Mouse (Mus musculus) cerebellum, adult 18-20 months (tissue): Measurements from ENCODE around the gene Igfbpl1.

ENCODE experiments used
- DNase-seq, 2 experiments: peaks; one replicate each; pipeline ENCODE4 v3.0.0; 2021

Gene Igfbpl1

DNA sequence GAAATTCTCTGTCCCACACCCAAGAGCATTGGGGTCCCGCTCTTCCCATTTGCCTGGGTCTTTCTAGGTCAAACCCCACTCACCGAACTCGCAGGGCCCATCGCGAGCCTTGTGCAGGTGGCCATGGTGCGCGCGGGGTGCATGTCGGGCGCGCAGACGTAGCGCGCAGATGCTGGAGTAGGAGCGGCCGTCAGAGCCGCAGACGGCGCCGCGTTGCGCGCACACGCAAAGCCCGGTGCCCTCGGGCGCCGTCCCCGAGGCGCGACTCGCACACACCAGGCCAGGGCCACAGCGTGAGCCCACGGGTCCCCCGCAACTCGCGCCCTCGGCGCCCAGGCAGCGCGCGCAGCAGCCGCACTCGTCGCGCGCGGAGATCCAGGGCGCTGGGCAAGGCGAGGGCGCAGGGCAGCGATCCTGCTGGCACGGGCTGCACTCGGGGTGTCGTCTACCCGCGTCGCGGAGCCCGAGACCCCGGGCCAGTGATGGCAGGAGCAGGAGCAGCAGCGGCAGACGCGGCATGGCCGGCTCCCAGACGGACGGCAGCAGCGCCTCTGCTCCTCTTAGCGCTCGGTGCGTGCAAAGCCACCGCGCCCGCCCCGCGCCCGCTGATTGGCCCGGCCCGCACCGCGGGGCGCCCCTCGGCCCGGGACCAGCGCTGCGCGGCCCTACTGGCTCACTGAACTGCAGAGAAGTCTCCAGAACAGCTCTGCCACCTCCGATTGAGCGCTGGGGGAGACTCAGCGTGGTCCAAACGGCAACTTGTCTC is at the start of gene Igfbpl1:
Gene Igfbpl1, minus strand, starts transcription at position 649 of the 766 bp plus-strand sequence.
- DNase-seq: no peak

DNA sequence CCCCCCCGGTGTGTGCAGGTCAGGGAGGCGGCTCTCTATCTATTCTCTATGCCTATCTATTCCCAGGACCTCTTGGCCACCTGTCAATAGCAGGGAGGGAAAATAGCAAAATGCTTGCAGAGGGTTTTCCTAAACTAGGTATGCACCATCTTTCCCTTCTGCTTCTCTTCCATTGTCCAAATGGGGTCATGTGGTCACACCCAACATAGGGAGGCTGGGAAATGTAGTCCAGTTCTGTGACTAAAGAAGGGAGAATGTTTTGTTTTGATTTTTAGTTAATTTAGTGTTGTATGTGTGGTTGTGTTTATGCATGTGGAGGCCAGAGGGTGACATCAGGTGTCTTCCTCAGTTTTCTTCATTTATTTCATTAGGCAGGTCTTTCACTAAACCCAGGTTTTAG is 45.4 kb upstream of the Igfbpl1 start:
- DNase-seq: no peak

DNA sequence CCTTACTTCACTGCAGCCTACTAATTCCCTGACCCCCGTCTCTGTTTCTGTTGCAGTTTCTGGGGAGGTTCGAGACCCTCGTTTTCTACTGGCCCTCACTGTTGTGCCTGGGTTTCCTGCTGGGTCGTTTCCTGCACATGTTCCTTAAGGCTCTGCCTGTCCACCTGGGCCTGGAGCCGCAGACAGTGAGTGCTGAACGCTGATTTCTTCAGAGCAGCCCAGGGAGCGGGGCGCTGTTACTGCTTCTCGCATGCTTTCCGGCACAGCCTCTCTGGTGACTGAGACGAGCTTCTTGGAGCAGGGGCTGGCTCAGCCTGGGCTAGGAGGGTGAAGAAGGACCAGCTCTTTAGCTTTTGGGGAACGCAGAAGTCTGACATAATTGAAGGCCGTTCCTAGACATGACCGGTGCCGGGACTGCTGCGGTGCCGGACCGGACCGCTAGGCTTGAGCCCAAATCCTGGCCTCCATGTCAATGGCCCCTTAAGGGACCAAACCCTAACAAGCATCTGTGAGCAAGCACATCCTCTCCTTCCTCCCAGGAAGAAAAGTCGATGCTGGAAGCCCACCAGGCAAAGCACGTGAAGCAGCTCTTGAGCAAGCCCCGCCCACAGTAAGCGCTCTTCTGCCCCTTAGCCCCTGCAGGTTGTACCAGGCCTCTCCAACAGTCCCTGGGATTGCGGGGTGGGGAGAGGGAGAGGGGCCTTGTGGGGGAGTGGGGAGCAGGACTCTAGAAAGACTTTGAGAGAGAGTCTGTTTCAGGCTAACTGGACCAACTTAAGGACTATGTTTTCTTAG is 42.5 kb upstream of the Igfbpl1 start:
- no peak for DNase-seq

DNA sequence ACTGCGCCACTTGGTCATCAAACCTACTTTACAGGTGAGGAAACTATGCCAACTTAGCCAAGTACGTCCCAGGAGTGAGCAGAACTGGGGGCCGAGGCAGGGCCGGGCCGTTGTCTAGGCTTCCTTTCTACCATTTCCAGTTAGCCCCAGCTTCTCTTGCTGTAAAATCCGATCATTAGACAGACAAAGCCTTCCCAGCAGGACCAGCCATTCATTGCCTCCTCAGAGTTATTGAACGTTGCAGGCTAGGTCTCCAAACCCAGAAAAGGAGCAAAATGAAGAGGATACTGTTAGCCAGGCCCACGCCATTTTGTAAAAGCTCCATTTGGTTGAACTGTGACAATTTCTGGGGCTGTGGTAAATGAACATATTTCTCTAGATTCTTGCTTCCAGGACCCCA is 40.7 kb upstream of the Igfbpl1 start:
- DNase-seq: no peak

DNA sequence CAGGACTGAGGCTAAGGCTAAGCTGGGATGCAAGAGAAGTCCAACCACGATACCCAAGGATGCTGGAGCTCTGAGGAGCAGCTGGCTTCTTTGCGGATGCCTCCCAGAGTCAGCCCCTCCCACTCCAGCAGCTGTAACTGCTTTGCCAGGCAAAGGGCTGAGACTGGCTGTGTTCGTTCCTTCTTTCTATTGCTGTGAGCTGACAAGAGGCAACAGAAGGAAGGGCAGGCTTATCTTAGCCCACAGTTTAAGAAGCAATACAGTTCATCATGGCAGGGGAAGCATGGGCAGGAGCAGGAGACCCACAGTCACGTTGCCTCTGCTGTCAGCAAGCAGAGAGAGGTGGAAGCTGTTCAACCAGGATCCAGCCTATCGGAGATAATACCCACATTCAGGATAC is 34.4 kb upstream of the Igfbpl1 start:
- no peak for DNase-seq

DNA sequence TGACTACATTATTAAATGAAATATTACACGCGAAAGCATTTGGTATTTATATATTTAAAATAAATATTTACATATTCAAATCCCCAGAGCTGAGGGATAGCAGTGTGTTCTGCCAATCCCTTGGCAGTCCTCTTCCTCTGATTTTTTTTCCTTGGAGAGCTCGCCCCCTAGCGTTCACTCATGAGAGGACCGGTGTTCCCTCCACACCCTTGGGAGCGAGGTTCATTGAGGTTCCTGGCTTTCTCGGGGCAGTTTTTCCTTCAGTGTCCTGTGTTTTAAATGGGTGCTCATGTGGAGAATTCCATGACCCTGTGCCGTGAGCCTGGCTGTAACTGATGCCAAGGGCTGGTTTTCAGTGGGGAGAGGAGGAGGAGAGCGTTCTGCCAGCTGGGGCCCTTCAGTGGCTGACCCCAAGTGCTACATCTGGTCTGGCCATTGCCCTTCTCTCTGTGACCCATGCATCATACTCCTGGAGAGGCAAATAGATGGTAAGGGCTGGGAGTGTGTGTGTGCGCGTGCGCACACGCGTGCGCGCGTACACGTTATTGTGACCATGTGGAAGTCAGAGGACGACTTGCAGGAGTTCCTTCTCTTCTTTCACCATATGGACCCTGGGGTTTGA is 29.2 kb upstream of the Igfbpl1 start:
- peak; percentile 80 to 82 for DNase-seq

DNA sequence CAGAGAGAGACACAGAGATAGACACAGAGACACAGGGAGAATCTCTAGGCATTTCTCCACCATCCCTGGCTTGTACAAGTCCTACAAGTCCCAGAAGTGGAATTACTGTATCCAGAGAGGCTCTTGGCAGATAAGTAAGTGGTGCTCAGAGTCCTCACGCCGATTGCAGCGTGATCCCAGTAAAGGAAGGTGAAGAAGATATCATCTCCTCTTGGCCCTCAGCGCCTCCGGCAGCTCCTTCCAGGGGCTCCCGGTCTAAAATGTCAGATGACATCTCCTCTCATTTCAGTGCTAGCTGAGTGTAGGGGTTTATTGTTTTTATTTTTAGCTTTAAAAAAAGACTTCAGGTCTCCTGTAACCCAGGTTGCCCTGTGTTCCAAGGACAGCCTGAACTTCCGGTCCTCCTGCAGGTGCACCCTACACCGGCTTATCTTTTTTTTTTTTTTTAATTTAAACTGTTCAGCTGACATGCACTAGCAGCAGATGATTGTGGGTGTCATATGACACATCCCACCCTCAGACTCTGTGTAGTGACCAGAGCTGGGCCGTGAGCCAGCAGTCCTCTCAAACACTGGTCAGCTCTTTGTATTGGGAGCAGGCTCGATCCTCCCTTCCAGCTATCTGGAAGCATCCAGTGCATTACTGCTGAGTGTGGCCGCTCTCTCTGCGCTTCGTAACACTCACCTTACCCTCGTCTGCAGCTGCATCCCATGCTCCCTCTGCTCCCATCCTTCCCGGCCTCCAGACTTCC is 26.9 kb upstream of the Igfbpl1 start:
- DNase-seq: no peak

DNA sequence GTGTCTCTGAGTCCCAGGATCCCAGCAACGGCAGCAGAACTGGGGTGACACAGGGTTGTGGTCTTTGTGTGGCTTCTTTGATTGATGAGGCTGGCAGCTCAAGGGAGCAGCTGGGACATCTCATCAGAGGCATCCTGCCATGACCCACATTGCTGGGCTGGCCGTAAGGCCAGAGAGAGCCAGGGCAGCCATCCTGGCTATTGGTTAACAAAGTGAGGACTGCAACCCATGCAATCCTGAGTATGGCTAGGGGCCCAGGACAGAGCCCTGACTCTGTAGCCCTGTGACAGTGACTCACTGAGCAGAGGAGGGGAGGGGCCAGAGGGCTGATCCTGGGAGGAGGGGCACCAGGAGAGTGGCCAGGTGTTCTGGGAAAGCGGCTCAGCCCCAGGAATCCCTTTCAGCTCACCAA is 24.9 kb upstream of the Igfbpl1 start:
- peak in 1 of 2 experiments; percentile 7 for DNase-seq

DNA sequence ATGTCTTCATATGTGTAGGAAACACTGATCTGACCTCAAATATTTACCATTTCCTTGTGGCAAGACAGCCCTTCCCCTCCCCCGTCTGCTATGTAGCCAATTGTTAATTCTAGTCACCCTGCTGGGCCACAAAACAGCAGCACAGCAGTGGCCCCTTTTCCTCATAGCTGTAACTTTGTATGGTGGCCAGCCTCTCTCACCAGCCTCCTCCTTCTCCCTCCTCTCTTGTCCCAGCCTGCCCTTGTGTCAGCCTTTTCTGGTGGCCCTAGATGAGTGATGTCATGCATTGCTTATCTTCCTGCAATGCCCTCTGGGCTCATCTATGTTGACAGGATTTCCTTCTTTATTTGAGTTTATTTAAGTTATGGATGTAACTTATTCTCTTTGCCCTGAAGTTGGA is 22.7 kb upstream of the Igfbpl1 start:
- no peak for DNase-seq

DNA sequence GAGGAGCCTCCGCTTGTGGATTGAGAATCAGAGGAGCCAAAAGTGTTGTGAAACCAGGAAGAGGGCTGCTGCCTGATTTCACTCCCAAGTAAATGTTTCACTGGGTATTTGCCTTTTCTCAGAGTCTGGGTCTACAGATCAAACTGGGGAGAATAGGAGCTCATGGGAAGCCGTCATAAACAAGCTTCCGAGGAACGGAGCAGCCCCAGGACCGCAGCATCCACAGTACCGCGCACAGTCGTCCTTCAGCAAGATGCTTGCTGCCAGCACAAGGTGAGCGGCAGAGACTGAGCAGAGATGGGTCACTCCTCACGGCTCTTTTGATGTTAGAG is 22.1 kb upstream of the Igfbpl1 start:
- DNase-seq: no peak

DNA sequence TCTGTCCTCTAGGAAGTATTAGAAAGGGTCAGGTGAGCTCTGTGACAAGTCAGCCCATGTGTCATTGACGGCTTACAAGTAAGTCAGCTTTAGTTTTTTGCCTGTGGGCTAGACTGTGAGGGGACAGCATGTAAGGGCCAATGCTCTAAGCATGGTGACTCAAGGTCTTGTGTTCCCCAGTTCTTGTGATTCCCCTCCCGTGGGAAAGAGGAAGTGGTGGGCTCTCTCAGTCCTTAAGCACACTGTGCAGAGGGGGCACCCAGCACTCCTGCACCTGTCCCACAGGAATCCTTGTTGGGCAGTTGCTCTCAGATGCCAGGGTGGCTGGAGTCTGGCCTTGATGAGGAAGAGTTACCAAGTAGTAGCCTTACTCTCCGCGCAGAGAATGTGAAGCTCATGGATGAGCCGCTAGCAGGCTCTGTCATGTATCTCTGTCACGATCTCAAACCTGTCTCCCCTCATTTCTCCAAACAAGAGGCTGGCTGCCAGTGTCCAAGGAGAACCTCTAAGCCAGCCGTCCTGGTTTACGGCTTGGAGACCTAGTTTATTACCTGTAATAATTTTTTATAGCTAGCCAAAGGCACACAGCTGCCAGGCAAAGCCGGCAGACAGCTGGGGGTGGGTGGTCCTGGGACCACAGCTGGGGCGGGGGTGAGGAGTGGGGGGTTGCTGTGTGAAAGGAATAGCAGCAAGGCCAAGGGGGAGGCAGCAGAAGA is 21.5 kb upstream of the Igfbpl1 start, which contains the start of gene Stra6l:
Gene Stra6l, plus strand, starts transcription at position 556 of the 716 bp plus-strand sequence.
- no peak for DNase-seq

DNA sequence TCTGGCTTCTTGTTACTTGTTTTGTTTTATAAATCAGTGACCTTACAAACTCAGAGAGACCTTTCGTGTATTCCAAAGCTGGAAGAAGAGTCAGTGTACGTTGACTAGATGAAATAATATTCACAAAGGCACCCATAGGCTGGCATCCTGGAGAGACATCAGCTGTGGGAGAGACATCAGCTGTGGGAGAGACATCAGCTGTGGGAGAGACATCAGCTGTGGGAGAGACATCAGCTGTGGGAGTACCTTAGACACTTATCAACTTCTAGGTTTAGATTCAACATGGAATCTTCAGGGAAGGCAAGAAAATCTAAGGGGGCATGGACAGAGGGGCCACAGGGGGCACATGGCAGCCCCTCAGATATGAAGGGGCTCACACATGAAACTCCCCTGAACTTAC is 19.5 kb upstream of the Igfbpl1 start:
- DNase-seq: no peak

DNA sequence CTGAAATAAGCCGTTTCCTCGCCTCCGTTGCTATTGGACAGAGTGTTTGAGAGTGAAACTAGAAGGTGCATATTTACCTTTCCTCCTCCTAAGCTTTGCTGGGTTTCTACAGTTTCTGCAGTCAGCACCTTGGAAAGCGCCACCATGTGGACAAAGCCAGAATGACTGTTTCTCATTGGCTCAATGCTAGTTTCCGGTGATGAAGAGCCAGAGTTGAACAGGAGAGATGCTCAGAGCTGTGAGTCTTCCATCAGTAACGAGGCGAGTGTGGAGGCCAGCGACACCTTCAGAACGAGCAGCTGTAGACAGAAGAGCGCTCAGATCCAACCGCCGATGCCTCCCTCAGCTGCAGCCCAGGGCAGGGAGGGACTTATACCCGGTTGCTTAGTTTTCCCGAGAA is 17.6 kb upstream of the Igfbpl1 start:
- DNase-seq: peak in 1 of 2 experiments; percentile 7

DNA sequence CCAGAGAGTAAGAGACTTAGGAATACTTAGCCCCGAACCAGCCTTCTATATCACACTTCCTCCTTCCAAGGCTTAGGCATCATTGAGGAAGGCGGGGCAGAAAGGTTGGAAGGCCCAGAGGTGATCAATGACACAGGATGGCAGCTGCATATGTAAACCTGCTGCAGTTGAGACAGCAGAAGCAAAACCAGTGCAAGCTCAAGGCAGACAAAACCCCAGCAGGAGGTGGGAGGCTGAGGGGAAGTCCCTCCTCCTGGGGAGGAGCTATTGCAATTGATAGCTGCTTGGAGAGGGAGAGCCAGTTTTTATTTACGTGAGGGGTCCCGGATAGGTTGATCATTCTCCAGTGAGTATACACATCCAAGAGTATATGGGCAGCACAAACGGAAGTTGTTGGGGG is 6.7 kb upstream of the Igfbpl1 start:
- no peak for DNase-seq

DNA sequence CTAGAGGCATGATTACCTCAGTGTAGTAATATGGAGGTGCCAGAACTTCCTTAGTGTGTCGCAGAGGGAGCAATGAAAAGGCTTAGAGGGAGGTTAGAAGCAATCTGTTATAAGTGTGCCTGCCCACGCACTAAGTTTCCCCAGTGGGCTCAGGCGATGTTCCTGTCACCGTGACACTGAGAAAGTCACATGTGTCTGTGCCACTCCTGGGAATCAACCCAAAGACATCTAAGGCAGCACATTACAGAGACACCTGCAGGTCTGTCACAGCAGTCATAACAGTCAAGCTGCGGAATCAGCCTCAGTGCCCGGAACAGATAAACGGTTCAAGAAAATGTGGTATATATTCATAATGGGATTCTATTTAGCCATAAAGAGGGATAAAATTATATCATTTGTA is 5.3 kb upstream of the Igfbpl1 start:
- no peak for DNase-seq

DNA sequence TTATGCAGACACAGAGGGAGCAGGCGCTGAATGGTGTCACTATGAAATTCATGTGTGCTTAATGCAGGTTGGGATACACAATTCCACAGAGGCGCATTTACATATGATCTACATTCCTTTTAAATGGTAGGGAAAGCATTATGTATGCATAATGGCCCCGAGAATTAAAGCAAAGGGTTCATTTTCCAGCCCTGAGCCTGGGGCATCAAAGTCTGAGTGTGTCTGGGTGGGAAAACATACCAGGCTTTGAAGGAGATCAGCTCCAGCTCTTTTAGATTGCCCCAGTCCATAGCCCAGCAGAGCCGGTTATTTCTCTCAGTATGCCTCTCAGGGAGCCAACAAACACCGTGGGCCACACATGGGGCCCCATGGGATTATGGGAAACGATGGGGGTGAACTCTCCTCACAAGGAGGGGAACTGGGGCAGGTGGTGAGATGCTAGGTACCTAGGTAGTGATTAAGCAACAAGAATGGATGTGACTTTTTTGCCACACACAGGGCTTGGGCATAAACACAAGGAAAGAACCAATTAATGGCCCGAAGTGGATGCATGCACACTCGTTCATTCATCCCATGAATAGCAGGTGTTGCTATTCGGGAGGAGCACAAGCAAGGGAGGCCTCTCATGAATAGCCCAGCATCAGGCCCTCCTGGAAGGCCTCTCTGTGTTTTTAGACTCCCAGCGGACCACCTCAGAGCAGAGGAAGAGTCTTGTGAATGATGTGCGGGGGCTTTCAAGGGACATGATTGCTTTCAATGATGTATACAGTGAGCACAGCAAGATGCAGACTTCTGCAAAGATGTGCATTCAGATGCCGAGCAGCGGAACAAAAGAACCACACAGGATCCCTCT is 3.4 kb upstream of the Igfbpl1 start:
- no peak for DNase-seq

DNA sequence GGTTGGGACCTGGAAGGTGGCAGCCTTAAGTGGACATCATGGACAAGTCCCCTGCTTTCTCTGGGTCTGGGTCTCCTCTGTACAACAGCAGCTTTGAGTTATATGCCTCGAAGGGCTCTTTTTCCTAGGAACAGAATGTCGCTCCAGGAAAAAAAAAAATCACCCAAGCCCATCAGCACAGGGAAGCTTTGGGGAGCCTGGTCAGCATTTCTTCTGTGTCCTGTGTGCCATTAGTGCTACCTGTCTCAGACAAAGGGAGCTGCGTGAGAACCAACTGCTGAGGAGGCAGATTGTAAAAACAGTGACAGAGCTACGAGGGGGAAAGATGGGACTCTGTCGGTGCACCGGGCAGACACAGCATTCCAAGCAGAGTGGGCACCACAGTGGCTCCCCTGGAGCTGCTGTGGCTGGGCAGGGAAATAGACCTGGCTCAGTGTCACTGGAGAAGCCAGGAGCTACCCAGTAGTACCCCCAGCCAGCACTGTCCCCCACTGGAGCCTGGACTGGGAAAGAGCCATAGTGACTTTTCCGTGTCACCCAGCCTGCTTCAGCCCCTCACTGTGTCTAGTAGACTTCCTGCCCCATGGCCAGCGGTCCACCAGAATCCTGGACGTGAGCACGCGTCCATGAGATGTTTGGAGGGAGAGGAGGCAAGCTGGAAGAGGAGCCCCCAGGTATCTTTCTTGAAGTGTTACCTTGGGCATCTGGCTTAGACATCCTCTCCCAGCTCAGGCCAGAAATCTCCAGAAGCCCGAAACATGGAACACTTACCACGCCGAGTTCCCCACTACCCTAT is 1.8 kb downstream of the Igfbpl1 start:
- no peak for DNase-seq

DNA sequence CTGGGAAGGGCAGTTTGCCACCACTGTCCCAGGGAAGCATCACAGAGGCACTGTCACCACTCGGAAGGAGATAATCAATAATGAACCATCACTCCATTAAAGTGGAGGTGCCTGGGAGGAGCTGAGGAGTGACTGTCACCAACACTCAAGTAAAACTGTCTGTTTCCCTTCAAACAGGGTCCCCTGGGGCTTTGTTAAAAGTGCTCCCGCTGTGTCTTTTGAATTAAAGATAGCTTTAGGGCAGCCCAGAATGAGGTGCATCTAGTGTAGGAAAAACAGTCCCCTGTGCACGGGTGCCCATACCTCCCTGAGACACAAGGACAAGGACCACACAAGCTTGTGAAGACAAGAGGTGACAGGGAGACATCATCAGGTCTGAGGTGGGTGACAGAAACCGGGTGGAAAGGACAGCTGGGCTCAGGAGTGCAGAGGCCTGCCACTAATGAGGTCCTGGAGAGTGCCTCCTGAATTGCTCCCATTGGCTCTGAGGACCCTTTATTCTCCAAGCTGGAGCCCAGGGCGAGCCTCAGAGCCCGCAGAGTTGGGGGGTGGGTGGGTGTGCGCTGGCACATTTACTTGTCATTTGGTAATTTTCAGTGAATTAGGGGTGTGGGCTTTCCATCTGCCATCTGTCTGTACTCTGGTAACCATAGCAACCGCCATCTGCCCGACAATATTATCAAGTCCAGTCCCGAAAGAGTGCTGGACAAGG is 2.5 kb downstream of the Igfbpl1 start:
- no peak for DNase-seq

DNA sequence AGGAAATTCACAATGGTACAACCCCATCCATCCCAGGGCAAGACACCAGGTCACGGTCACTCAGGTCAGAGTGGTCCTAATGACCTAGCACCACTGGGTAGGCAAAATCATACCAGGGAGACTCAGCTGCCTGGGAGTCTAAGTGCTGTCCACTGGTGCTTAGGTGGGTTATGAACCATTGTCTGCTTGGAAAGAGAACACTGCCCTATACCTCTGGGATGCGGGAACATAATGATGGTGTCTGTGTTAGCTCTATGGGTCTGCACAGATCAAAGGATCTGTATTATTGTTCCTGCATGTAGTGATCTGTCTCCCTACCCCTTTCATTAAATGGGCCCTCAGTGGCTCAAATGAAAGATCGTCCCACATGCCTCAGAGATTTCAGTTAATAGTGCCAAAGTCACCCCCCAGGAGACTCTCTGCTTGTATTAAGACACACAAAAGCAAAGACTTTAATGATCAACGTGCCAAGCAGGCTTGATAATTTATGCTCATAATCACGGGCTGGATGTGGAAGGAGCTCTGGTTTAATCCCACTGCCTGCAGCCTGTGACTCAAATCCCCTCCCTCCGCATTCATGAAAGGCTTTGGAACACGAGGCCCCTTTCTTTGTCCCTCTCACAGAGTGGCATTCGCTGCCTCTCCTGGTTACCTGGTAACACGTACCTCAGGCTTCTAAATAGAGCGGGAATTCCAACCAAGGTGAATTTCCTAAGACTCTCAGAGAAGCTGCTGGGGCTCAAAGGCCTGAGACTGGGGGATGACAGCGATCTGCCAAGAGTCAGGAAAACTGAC is 3.7 kb downstream of the Igfbpl1 start:
- DNase-seq: no peak
